Mouse (Mus musculus) stomach, embryonic 15.5 days (tissue): ENCODE measurements around the gene Sept3. TPM values are rescaled to one million over a fixed set of nuclear protein-coding genes. Genes with fewer than 3 reads are reported as not detected.
A peak's percentile ranks its signal among the peaks of the same experiment; 100 is the strongest.

Experiments
- ATAC-seq: fragments of 200-750 bp; cut with Nextera tagmentation; 2 replicates; pipeline ENCODE4 v1.8.0; 2017; ENCODE audit warnings: low read depth, moderate number of reproducible peaks, moderate TSS enrichment; ENCODE audit not compliant: insufficient read depth, low FRiP score
- H3K27ac ChIP-seq: fragments of 300-500 bp; sonication (generic); 2 replicates; pipeline ENCODE4 v1.5.1; 2015; ENCODE audit warnings: mild to moderate bottlenecking, inconsistent platforms
- H3K27me3 ChIP-seq: fragments of 300-500 bp; sonication (generic); replicated peaks from 2 replicates; pipeline ENCODE4 v1.6.1; 2015; ENCODE audit warnings: inconsistent platforms
- H3K36me3 ChIP-seq: fragments of 300-500 bp; sonication (generic); 2 replicates; pipeline ENCODE4 v1.6.1; 2015; ENCODE audit warnings: inconsistent platforms
- H3K4me1 ChIP-seq: fragments of 300-500 bp; sonication (generic); 2 replicates; pipeline ENCODE4 v1.6.1; 2015; ENCODE audit warnings: inconsistent platforms
- H3K4me2 ChIP-seq: fragments of 300-500 bp; sonication (generic); 2 replicates; pipeline ENCODE4 v1.6.1; 2015; ENCODE audit warnings: mild to moderate bottlenecking, inconsistent platforms
- H3K4me3 ChIP-seq: fragments of 300-500 bp; sonication (generic); replicated peaks from 2 replicates; pipeline ENCODE4 v1.5.1; 2015; ENCODE audit warnings: inconsistent platforms
- H3K9ac ChIP-seq: fragments of 300-500 bp; sonication (generic); 2 replicates; pipeline ENCODE4 v1.6.1; 2015; ENCODE audit warnings: inconsistent platforms
- H3K9me3 ChIP-seq: fragments of 300-500 bp; sonication (generic); 2 replicates; pipeline ENCODE4 v1.6.1; 2016; ENCODE audit warnings: inconsistent platforms
- WGBS: fragments of 180-500 bp; shearing (Covaris S2); methylation state at CpG from one replicate; pipeline ENCODE4 v1.1.7; 2015; 5-methylcytosine and 5-hydroxymethylcytosine counted together
- polyA plus RNA-seq: library from polyadenylated mRNA; unstranded; fragments of >200 nt; fragmentation: Nextera tagmentation; extraction: Ambion mirVana; gene quantifications from 2 replicates; pipeline ENCODE4 v1.2.1, GENCODE M21; 2015

The Sept3 gene
- polyA plus RNA-seq, 1 experiment from 2014 or later, result 10.2 TPM

GRCm38 (mm10) chr15:82341036-82341501 lies 66.4 kb downstream of the Sept3 start:
- Histone ChIP-seq H3K36me3 (0 out of 2 replicates have a peak, but pooled peaks cover 8% of the 10 kb centered on the region), H3K4me2 (peak overlapping the region; percentile 83), H3K9me3 (no peaks in the 10 kb centered on the region), H3K4me1 (peaks cover 38% of the 10 kb centered on the region), H3K27me3 (no peaks in the 10 kb centered on the region), H3K9ac (peak overlapping the region; percentile 53), H3K4me3 (peak overlapping the region; percentile 59), H3K27ac (peak overlapping the region; percentile 88)
- WGBS, result 1% methylated on average over 39 of the region's 40 CpGs
- peak; percentile 11; the same call in 1 of the 2 replicates for ATAC-seq

GRCm38 (mm10) chr15:82341675-82342542 lies 67.2 kb downstream of the Sept3 start:
- peak overlapping the region; percentile 53; the same call in 1 of the 2 replicates for H3K9ac ChIP-seq
- H3K27me3 ChIP-seq, result no peaks in the 10 kb centered on the region
- H3K9me3 ChIP-seq, result no peaks in the 10 kb centered on the region
- H3K4me3 ChIP-seq, result peak overlapping the region; percentile 59
- H3K36me3 ChIP-seq, result 0 out of 2 replicates have a peak, but pooled peaks cover 4% of the 10 kb centered on the region
- 46% methylated on average over 15 of the region's 15 CpGs for WGBS
- H3K27ac ChIP-seq, result peak overlapping the region; percentile 88
- peak overlapping the region; percentile 83 for H3K4me2 ChIP-seq
- H3K4me1 ChIP-seq, result peaks cover 40% of the 10 kb centered on the region
- peak; percentile 15; the same call in 1 of the 2 replicates for ATAC-seq

- Histone ChIP-seq H3K4me3 (no peak overlapping the region), H3K9ac (no peak overlapping the region), H3K4me2 (peak overlapping the region; percentile 83), H3K36me3 (0 out of 2 replicates have a peak, but pooled peaks cover 4% of the 10 kb centered on the region), H3K4me1 (peaks cover 42% of the 10 kb centered on the region), H3K27me3 (no peaks in the 10 kb centered on the region), H3K27ac (peak overlapping the region; percentile 88), H3K9me3 (no peaks in the 10 kb centered on the region)
- no peak for ATAC-seq
- WGBS, result 74% methylated on average over 5 of the region's 5 CpGs
Observed at GRCm38 (mm10) chr15:82342543-82342935, 67.8 kb downstream of the Sept3 start.

GRCm38 (mm10) chr15:82343368-82344287 lies 68.9 kb downstream of the Sept3 start:
- Histone ChIP-seq H3K9me3 (no peaks in the 10 kb centered on the region), H3K9ac (no peak overlapping the region), H3K4me2 (no peak overlapping the region), H3K27me3 (no peaks in the 10 kb centered on the region), H3K27ac (no peak overlapping the region; the same call in 1 of the 2 replicates), H3K36me3 (peaks cover 14% of the 10 kb centered on the region; the same call in 1 of the 2 replicates), H3K4me3 (no peak overlapping the region), H3K4me1 (peaks cover 34% of the 10 kb centered on the region)
- no peak for ATAC-seq
- 84% methylated on average over 27 of the region's 27 CpGs for WGBS

Other genes with a start within 250 kb of the Sept3 start
- gene Desi1, start 241.0 kb upstream of the Sept3 start, polyA plus RNA-seq, result 23.0 and 23.4 TPM in 2 replicates
- gene Snu13, start 227.3 kb upstream of the Sept3 start, polyA plus RNA-seq, result 259 and 287 TPM in 2 replicates
- gene 4930407I10Rik, start 215.7 kb upstream of the Sept3 start, polyA plus RNA-seq, result not detected in 2 replicates
- not detected in 2 replicates for gene Mei1, start 204.9 kb upstream of the Sept3 start, polyA plus RNA-seq
- 15.5 and 15.8 TPM in 2 replicates for gene Ccdc134, start 147.0 kb upstream of the Sept3 start, polyA plus RNA-seq
- gene Srebf2, start 127.7 kb upstream of the Sept3 start, polyA plus RNA-seq, result 152 and 167 TPM in 2 replicates
- 0.19 TPM in 2 replicates for gene Shisa8, start 62.1 kb upstream of the Sept3 start, polyA plus RNA-seq
- gene Tnfrsf13c, start 50.5 kb upstream of the Sept3 start, polyA plus RNA-seq, result 0.06 and 0.13 TPM in 2 replicates
- gene Cenpm, start 30.1 kb upstream of the Sept3 start, polyA plus RNA-seq, result 51.0 and 57.6 TPM in 2 replicates
- gene 1500009C09Rik, start 22.5 kb upstream of the Sept3 start, polyA plus RNA-seq, result 0.08 TPM in 1 of 2 replicates, not detected in the other
- 0.12 and 0.15 TPM in 2 replicates for gene Wbp2nl, start 24.1 kb downstream of the Sept3 start, polyA plus RNA-seq
- gene Naga, start 64.0 kb downstream of the Sept3 start, polyA plus RNA-seq, result 79.6 and 86.8 TPM in 2 replicates
- gene Pheta2, start 64.0 kb downstream of the Sept3 start, polyA plus RNA-seq, result 14.9 and 18.4 TPM in 2 replicates
- 288 and 301 TPM in 2 replicates for gene Smdt1, start 64.1 kb downstream of the Sept3 start, polyA plus RNA-seq
- 403 and 420 TPM in 2 replicates for gene Ndufa6, start 79.4 kb downstream of the Sept3 start, polyA plus RNA-seq
- 12.1 and 14.3 TPM in 2 replicates for gene Cyp2d22, start 105.4 kb downstream of the Sept3 start, polyA plus RNA-seq
- not detected in 2 replicates for gene Cyp2d11, start 119.1 kb downstream of the Sept3 start, polyA plus RNA-seq
- 2.1 and 3.4 TPM in 2 replicates for gene Cyp2d10, start 132.3 kb downstream of the Sept3 start, polyA plus RNA-seq
- gene Cyp2d9, start 158.5 kb downstream of the Sept3 start, polyA plus RNA-seq, result 0.60 TPM in 1 of 2 replicates, not detected in the other